Mouse (Mus musculus) fibroblast of lung, adult 2 months (primary cell): ENCODE results near the gene Npcd.

ENCODE experiments used
- DNase-seq: peaks from one replicate; pipeline ENCODE4 v3.0.0-alpha.2; 2011; ENCODE audit warnings: low read depth

The Npcd gene

GRCm38 (mm10) chr15:79834130-79834880 is at the start of gene Npcd, which contains the start of gene Cbx6:
Npcd (minus strand) TSS chr15:79834237.
Cbx6 (minus strand) TSS chr15:79834688.
- DNase-seq, result peak; percentile 73

- DNase-seq, result peak; percentile 75
Observed at GRCm38 (mm10) chr15:79883352-79883822, 49.4 kb upstream of the Npcd start.

- DNase-seq, result no peak
Observed at GRCm38 (mm10) chr15:79882623-79883267, 48.7 kb upstream of the Npcd start.

GRCm38 (mm10) chr15:79880477-79880876 is 46.4 kb upstream of the Npcd start:
- DNase-seq, result no peak

GRCm38 (mm10) chr15:79879319-79879718 is 45.3 kb upstream of the Npcd start:
- peak; percentile 93 for DNase-seq

- no peak for DNase-seq
Observed at GRCm38 (mm10) chr15:79878725-79879136, 44.7 kb upstream of the Npcd start.

GRCm38 (mm10) chr15:79875261-79875995 is 41.4 kb upstream of the Npcd start:
- no peak for DNase-seq

- no peak for DNase-seq
Observed at GRCm38 (mm10) chr15:79873995-79874394, 40.0 kb upstream of the Npcd start.

- DNase-seq, result no peak
Observed at GRCm38 (mm10) chr15:79873545-79873944, 39.5 kb upstream of the Npcd start.

- DNase-seq, result no peak
Observed at GRCm38 (mm10) chr15:79867260-79868002, 33.4 kb upstream of the Npcd start.

GRCm38 (mm10) chr15:79859821-79860220 is 25.8 kb upstream of the Npcd start:
- DNase-seq, result no peak

- no peak for DNase-seq
Observed at GRCm38 (mm10) chr15:79858979-79859378, 24.9 kb upstream of the Npcd start.

GRCm38 (mm10) chr15:79850143-79850542 is 16.1 kb upstream of the Npcd start:
- DNase-seq, result no peak

- peak; percentile 46 for DNase-seq
Observed at GRCm38 (mm10) chr15:79847100-79847499, 13.1 kb upstream of the Npcd start.

- no peak for DNase-seq
Observed at GRCm38 (mm10) chr15:79845986-79846385, 11.9 kb upstream of the Npcd start.

GRCm38 (mm10) chr15:79842985-79843384 is 8.9 kb upstream of the Npcd start:
- DNase-seq, result no peak

- no peak for DNase-seq
Observed at GRCm38 (mm10) chr15:79840281-79840680, 6.2 kb upstream of the Npcd start.

- no peak for DNase-seq
Observed at GRCm38 (mm10) chr15:79834881-79835260, 834 bp upstream of the Npcd start.

- DNase-seq, result no peak
Observed at GRCm38 (mm10) chr15:79833251-79834050, 586 bp downstream of the Npcd start.

- peak; percentile 44 for DNase-seq
Observed at GRCm38 (mm10) chr15:79832064-79832900, 1.8 kb downstream of the Npcd start.
